Mouse (Mus musculus) cortical plate, adult 2 months (tissue): Measurements from ENCODE around the gene Cdc34b.
A peak's percentile ranks its signal among the peaks of the same experiment; 100 is the strongest.

Experiments used
- CTCF ChIP-seq: fragments of 200-500 bp; IDR thresholded peaks from 2 replicates; pipeline ENCODE4 v1.5.1; 2011; ENCODE audit warnings: mild to moderate bottlenecking, control low read depth, low read length; ENCODE audit not compliant: insufficient read depth; ENCODE audit errors: extremely low read depth
- POLR2A ChIP-seq: fragments of 200-500 bp; IDR thresholded peaks from 2 replicates; pipeline ENCODE4 v1.6.1; 2011; ENCODE audit warnings: mild to moderate bottlenecking, low read length, control low read depth; ENCODE audit not compliant: insufficient read depth; ENCODE audit errors: extremely low read depth

DNA sequence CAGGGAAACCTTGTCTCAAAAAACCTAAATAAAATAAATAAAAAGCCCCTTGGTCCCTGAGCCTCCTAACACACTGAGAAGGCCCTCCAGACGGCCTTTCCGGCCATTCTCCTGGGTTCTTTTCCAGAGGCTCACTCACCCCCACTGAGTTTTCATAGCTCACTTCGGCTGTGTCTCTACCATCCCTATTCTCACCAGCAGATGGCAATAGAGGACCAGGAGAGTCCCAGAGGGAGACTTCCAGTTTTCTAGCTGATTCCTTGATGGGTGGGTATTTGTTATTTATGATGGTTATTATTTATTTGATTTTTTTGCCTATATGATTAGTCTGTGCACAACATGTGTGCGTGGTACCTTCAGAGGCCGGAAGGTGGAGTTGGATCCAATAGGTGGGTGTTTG is 11.3 kb upstream of the Cdc34b start:
- TF ChIP-seq POLR2A (no peak), CTCF (peak; percentile 83)
